Mouse (Mus musculus): ENCODE measurements around the gene Cbl. TPM values are rescaled to one million over a fixed set of nuclear protein-coding genes. Genes with fewer than 3 reads are reported as not detected.

The Cbl gene
- polyA plus RNA-seq, 1 experiment, result 8.1 TPM

DNA sequence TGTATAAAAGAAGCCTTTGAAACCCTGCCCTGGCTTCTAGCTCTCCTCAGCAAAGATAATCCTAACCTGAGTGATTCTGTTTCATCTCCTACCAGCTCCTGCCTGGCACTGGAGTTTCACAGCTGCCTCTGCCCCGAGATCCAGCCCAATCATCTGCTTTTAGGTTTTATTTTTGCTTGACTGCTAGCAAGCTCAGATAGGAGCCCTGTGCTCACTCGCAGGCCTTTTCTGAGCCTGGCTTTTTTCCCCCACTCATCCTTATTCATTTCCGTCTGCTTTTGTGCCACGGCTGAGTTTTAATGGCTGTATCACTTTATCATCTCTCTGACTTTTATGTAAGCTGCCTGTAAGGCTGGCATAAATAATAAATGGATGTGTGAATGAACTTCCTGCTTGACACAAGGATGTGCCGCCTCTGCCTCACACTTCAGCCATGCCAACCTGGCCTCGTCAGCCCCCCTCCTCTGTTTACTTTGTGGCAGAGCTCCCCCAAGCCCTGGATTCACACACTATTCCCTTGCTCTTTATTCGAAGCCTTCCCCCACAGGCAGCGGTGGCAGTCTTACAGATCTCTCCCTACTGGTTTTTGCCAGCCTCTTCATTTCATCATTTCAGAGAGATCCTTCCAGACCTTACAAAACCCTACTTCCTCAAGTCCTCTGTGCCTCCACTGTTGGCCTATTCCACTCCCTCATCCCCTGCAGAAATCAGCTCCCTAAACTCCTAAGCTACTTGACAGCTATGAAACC, 32.8 kb upstream of the Cbl start:
- Histone ChIP-seq H3K4me1 (ENCODE audit: control insufficient read depth, insufficient read depth, low read length) (peaks cover 8% of the 10 kb centered on the region; the same call in 1 of the 2 replicates), H3K27ac (ENCODE audit: insufficient read depth, low read depth, low read length) (no peak overlapping the region), H3K36me3 (ENCODE audit: control insufficient read depth, insufficient read depth, low read length) (no peaks in the 10 kb centered on the region), H3K4me3 (ENCODE audit: insufficient read depth, low read depth, low read length) (no peak overlapping the region), H3K27me3 (replicated peaks; ENCODE audit: control insufficient read depth, insufficient read depth, low read length) (no peaks in the 10 kb centered on the region)
- TF ChIP-seq CTCF (conservative IDR thresholded peaks at IDR 0.05; ENCODE audit: insufficient read depth, insufficient read length, low read depth, low read length), result no peak
- no peak for TF ChIP-seq POLR2A (IDR thresholded peaks at IDR 0.05; ENCODE audit: low read depth, low read length)
- no peak for DNase-seq
- WGBS, result 71% methylated on average over 8 of the region's 8 CpGs

GRCm38 (mm10) chr9:44261388-44261787, 27.5 kb upstream of the Cbl start:
- no peak overlapping the region for H3K4me3 ChIP-seq (ENCODE audit: insufficient read depth, low read depth, low read length)
- WGBS, result 92% methylated on average over 14 of the region's 14 CpGs
- TF ChIP-seq CTCF (conservative IDR thresholded peaks at IDR 0.05; ENCODE audit: insufficient read depth, insufficient read length, low read depth, low read length) (no peak), POLR2A (IDR thresholded peaks at IDR 0.05; ENCODE audit: low read depth, low read length) (no peak)
- DNase-seq, result no peak
- no peaks in the 10 kb centered on the region for H3K27me3 ChIP-seq (replicated peaks; ENCODE audit: control insufficient read depth, insufficient read depth, low read length)
- no peaks in the 10 kb centered on the region for H3K36me3 ChIP-seq (ENCODE audit: control insufficient read depth, insufficient read depth, low read length)
- no peaks in the 10 kb centered on the region; the same call in 1 of the 2 replicates for H3K4me1 ChIP-seq (ENCODE audit: control insufficient read depth, insufficient read depth, low read length)
- no peak overlapping the region for H3K27ac ChIP-seq (ENCODE audit: insufficient read depth, low read depth, low read length)

DNA sequence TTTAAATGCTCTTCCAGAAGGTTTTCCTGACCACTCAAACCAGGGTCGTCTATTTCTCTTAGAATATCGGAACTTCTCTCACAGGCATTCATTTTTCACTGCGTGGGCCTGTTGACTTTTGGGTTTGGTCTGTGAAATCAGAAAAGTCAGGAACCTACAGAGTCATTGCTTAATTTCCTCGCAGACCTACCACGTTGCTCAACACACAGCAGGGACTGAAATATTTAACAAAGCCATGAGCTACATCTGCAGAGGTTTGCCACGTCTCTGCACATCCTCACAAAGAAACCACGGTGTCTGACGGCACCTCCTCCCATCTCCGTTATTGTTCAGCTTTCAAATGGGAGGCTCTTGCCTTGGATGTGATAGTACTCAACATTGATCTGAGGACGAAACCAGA, 25.2 kb upstream of the Cbl start:
- no peak overlapping the region for H3K27ac ChIP-seq (ENCODE audit: insufficient read depth, low read depth, low read length)
- H3K27me3 ChIP-seq (replicated peaks; ENCODE audit: control insufficient read depth, insufficient read depth, low read length), result no peaks in the 10 kb centered on the region
- WGBS, result 90% methylated on average over 10 of the region's 10 CpGs
- no peaks in the 10 kb centered on the region for H3K36me3 ChIP-seq (ENCODE audit: control insufficient read depth, insufficient read depth, low read length)
- H3K4me1 ChIP-seq (ENCODE audit: control insufficient read depth, insufficient read depth, low read length), result no peaks in the 10 kb centered on the region
- DNase-seq, result no peak
- no peak overlapping the region for H3K4me3 ChIP-seq (ENCODE audit: insufficient read depth, low read depth, low read length)
- TF ChIP-seq CTCF (conservative IDR thresholded peaks at IDR 0.05; ENCODE audit: insufficient read depth, insufficient read length, low read depth, low read length), result no peak
- no peak for TF ChIP-seq POLR2A (IDR thresholded peaks at IDR 0.05; ENCODE audit: low read depth, low read length)

GRCm38 (mm10) chr9:44256213-44256612, 22.4 kb upstream of the Cbl start:
- Histone ChIP-seq H3K27ac (ENCODE audit: insufficient read depth, low read depth, low read length) (no peak overlapping the region), H3K4me3 (ENCODE audit: insufficient read depth, low read depth, low read length) (no peak overlapping the region), H3K27me3 (replicated peaks; ENCODE audit: control insufficient read depth, insufficient read depth, low read length) (no peaks in the 10 kb centered on the region), H3K4me1 (ENCODE audit: control insufficient read depth, insufficient read depth, low read length) (peaks cover 4% of the 10 kb centered on the region; the same call in 1 of the 2 replicates), H3K36me3 (ENCODE audit: control insufficient read depth, insufficient read depth, low read length) (no peaks in the 10 kb centered on the region)
- TF ChIP-seq POLR2A (IDR thresholded peaks at IDR 0.05; ENCODE audit: low read depth, low read length) (no peak), CTCF (conservative IDR thresholded peaks at IDR 0.05; ENCODE audit: insufficient read depth, insufficient read length, low read depth, low read length) (no peak)
- 71% methylated on average over 8 of the region's 8 CpGs for WGBS
- DNase-seq, result no peak

DNA sequence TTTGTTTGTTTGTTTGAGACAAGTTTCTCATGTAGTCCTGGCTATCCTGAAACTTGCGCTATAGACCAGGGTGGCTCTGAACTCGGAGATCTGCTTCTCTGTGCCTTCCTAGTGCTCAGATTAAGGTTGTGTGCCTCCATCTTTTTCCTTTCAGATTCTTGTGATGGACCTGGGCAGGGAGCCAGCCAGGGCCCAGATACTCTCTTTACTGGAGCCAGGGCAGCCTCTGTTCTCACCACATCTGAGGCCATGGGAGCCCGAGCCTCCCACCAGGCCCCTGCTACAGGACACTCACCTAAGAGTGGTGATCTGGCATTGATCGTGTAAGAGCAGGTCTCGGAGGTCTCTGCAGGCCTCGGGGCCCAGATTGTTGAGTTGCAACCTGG, 21.3 kb upstream of the Cbl start:
- TF ChIP-seq POLR2A (IDR thresholded peaks at IDR 0.05; ENCODE audit: low read depth, low read length) (no peak), CTCF (conservative IDR thresholded peaks at IDR 0.05; ENCODE audit: insufficient read depth, insufficient read length, low read depth, low read length) (no peak)
- 84% methylated on average over 6 of the region's 6 CpGs for WGBS
- no peaks in the 10 kb centered on the region for H3K27me3 ChIP-seq (replicated peaks; ENCODE audit: control insufficient read depth, insufficient read depth, low read length)
- H3K27ac ChIP-seq (ENCODE audit: insufficient read depth, low read depth, low read length), result no peak overlapping the region
- H3K36me3 ChIP-seq (ENCODE audit: control insufficient read depth, insufficient read depth, low read length), result no peaks in the 10 kb centered on the region
- H3K4me1 ChIP-seq (ENCODE audit: control insufficient read depth, insufficient read depth, low read length), result peaks cover 4% of the 10 kb centered on the region; the same call in 1 of the 2 replicates
- no peak for DNase-seq
- no peak overlapping the region for H3K4me3 ChIP-seq (ENCODE audit: insufficient read depth, low read depth, low read length)

- TF ChIP-seq CTCF (conservative IDR thresholded peaks at IDR 0.05; ENCODE audit: insufficient read depth, insufficient read length, low read depth, low read length), result no peak
- TF ChIP-seq POLR2A (IDR thresholded peaks at IDR 0.05; ENCODE audit: low read depth, low read length), result no peak
- Histone ChIP-seq H3K36me3 (ENCODE audit: control insufficient read depth, insufficient read depth, low read length) (no peaks in the 10 kb centered on the region), H3K27ac (ENCODE audit: insufficient read depth, low read depth, low read length) (no peak overlapping the region), H3K4me1 (ENCODE audit: control insufficient read depth, insufficient read depth, low read length) (peaks cover 4% of the 10 kb centered on the region; the same call in 1 of the 2 replicates), H3K27me3 (replicated peaks; ENCODE audit: control insufficient read depth, insufficient read depth, low read length) (no peaks in the 10 kb centered on the region), H3K4me3 (ENCODE audit: insufficient read depth, low read depth, low read length) (no peak overlapping the region)
- 43% methylated on average over 5 of the region's 5 CpGs for WGBS
- no peak for DNase-seq
These were observed 20.8 kb upstream of the Cbl start for GRCm38 (mm10) chr9:44254508-44255135.

DNA sequence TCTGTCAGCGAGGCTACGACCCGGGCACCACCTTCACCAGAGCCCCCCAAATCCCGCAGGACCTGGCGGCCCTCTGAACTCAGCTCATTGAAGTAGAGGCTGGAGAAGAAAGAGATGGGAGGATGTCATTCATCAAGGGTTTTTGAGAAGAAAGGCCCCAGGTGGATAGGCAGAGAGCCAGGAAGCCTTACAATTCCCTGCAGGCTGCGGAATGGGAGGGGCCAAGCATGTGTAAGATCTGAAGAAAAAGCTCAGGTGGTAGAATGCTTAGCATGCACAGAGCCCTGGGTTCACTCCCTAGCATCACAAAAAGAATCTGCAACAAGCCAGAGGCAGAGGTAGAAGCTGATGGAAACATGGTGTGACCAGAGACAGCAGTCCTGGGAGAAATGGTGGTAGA, 19.6 kb upstream of the Cbl start:
- no peak overlapping the region for H3K4me3 ChIP-seq (ENCODE audit: insufficient read depth, low read depth, low read length)
- no peaks in the 10 kb centered on the region for H3K27me3 ChIP-seq (replicated peaks; ENCODE audit: control insufficient read depth, insufficient read depth, low read length)
- H3K36me3 ChIP-seq (ENCODE audit: control insufficient read depth, insufficient read depth, low read length), result no peaks in the 10 kb centered on the region
- no peak overlapping the region for H3K27ac ChIP-seq (ENCODE audit: insufficient read depth, low read depth, low read length)
- no peak for DNase-seq
- peaks cover 4% of the 10 kb centered on the region; the same call in 1 of the 2 replicates for H3K4me1 ChIP-seq (ENCODE audit: control insufficient read depth, insufficient read depth, low read length)
- TF ChIP-seq POLR2A (IDR thresholded peaks at IDR 0.05; ENCODE audit: low read depth, low read length), result no peak
- no peak for TF ChIP-seq CTCF (conservative IDR thresholded peaks at IDR 0.05; ENCODE audit: insufficient read depth, insufficient read length, low read depth, low read length)
- WGBS, result 90% methylated on average over 6 of the region's 6 CpGs
